Mouse (Mus musculus) hindbrain, embryonic 10.5 days (tissue): ENCODE results near the gene Fli1. TPM values are rescaled to one million over a fixed set of nuclear protein-coding genes. Genes with fewer than 3 reads are reported as not detected.

Experiments used
- DNase-seq: peaks from one replicate; pipeline ENCODE4 v3.0.0-alpha.2; 2017; ENCODE audit warnings: low spot score
- H3K27ac ChIP-seq: fragments of 300-500 bp; sonication (generic); 2 replicates; pipeline ENCODE4 v1.5.1; 2016; ENCODE audit warnings: mild to moderate bottlenecking, moderate library complexity
- H3K27me3 ChIP-seq: fragments of 300-500 bp; sonication (generic); 2 replicates; pipeline ENCODE4 v1.6.1; 2016; ENCODE audit warnings: mild to moderate bottlenecking; ENCODE audit not compliant: poor library complexity, insufficient read depth, severe bottlenecking
- H3K36me3 ChIP-seq: fragments of 300-500 bp; sonication (generic); 2 replicates; pipeline ENCODE4 v1.6.1; 2016; ENCODE audit warnings: mild to moderate bottlenecking, moderate library complexity
- H3K4me1 ChIP-seq: fragments of 300-500 bp; sonication (generic); replicated peaks from 2 replicates; pipeline ENCODE4 v1.6.1; 2016; ENCODE audit warnings: mild to moderate bottlenecking
- H3K4me3 ChIP-seq: fragments of 300-500 bp; sonication (generic); 2 replicates; pipeline ENCODE4 v1.5.1; 2016; ENCODE audit warnings: mild to moderate bottlenecking, moderate library complexity
- H3K9me3 ChIP-seq: fragments of 300-500 bp; sonication (generic); 2 replicates; pipeline ENCODE4 v1.6.1; 2016; ENCODE audit warnings: mild to moderate bottlenecking, moderate library complexity
- WGBS: fragments of 180-500 bp; shearing (Covaris S2); methylation state at CpG from one replicate; pipeline ENCODE4 v1.1.7; 2016; 5-methylcytosine and 5-hydroxymethylcytosine counted together
- polyA plus RNA-seq: library from polyadenylated mRNA; unstranded; fragments of >200 nt; fragmentation: Nextera tagmentation; extraction: Ambion mirVana; gene quantifications from 2 replicates; pipeline ENCODE4 v1.2.1, GENCODE M21; 2016

Gene Fli1
- polyA plus RNA-seq, 1 experiment from 2014 or later: 23.1 TPM

DNA sequence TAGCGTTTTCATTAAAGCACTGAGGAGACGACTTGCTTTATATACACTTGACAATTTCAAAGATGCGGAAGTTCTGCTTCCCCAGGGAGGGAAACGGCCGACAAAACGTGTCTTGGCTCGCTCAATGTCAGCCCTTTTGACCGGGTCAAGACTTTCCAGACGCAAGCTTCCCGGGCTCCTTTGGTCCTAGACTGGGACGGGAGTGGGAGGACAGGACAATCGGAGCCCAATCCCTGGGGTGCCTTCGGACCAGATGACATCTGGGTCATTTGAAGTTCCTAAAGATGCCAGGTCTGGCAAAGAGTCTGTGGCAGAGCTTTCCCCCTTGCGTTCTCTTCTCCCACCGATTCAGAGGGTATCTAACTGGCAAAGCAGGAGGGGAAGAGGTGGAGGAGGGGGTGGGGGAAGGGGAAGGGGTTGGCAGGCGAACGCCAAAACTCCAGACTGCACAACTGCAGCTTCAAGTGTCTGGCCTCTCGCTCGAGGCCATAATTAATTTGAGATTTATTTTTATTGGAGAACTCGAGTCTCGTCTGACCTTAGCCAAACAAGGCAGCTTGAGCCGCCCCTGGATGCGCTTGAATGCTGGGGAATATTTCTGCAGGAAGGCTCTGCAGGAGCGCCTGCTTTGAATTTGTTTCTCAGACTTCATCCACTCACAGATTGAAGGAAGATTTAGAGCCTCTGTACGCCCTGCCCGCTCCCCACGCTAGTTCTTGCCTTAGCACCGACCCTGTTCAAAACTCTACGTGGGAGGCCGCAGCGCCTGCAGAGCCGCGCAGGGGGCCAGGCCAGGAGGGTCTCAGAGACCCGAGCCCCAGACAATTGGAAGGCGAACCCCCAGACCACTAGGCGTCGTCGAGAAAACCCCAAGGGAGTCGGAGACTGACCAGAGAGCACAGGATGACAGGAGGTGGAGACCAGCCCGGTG is 2.3 kb upstream of the Fli1 start:
- Histone ChIP-seq H3K27ac (peak overlapping the region; percentile 73), H3K4me3 (peak overlapping the region; percentile 38), H3K4me1 (peaks cover 96% of the 10 kb centered on the region), H3K9me3 (no peaks in the 10 kb centered on the region), H3K36me3 (no peaks in the 10 kb centered on the region), H3K27me3 (peaks cover 100% of the 10 kb centered on the region)
- WGBS: under 1% methylated on average over 40 of the region's 40 CpGs
- DNase-seq: peak; percentile 48

DNA sequence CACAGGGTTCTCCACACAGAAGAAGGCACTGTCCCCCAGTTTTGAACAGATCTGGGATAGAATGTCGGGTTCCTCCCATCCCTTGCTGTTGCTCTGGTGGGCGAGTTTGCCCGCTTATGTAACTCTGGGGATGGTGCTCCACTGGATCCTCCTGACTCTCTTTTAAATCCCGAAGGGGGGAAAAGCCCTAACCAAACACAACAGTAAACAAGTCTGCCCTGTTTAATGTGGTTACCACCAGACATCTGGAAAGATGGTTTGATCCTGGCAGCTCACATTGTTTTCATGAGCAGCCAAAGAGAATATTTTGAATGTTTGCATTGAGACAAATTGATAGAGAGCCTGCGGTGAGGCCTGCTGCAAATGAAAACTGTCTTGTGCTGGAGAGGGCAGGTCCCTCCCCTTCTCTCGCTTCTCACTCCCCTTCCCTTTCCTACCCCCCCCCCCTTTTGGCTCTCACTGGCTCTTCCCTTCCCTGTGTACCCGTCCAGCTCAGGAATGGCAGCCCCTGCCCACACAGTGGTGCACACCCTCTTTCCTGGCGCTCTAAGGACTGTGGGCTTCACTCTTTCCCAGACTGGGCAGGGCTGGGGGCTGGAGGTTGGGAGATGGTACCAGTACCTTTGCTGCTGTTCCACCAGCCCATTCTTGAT is 1.4 kb upstream of the Fli1 start:
- Histone ChIP-seq H3K9me3 (no peaks in the 10 kb centered on the region), H3K4me3 (peak overlapping the region; percentile 76; the same call in 1 of the 2 replicates), H3K4me1 (peaks cover 92% of the 10 kb centered on the region), H3K27me3 (peaks cover 100% of the 10 kb centered on the region), H3K27ac (peak overlapping the region; percentile 64; the same call in 1 of the 2 replicates), H3K36me3 (no peaks in the 10 kb centered on the region)
- peak; percentile 41 for DNase-seq
- 2% methylated on average over 8 of the region's 8 CpGs for WGBS

DNA sequence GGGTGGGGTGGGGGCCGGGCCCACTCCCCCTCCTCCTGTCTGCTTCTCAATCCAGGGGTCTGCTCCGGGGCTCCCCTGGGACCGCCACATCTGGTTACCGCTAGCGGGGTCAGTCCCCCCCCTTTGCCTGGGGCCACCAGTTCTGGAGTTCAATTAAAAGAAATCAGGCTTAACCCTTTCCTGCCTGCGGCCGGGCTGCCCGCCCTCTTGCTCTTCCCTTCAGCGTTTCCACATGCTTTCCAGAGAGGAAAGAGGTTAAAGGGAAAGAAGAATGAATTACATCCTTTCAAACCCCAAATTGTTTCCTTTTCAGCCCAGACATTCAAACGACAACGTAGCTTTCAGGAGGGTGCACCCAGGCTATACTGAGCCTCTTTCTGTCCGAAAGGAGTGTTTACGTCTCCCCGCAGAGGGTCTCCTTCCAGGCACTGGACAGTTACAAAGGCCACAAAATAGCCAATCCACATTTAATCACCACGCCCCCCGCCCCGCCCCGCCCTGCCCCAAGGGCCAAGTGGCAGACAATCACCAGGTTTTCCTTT is 450 bp upstream of the Fli1 start:
- Histone ChIP-seq H3K27me3 (peaks cover 100% of the 10 kb centered on the region), H3K4me3 (peak overlapping the region; percentile 76), H3K9me3 (no peaks in the 10 kb centered on the region), H3K36me3 (no peaks in the 10 kb centered on the region), H3K27ac (peak overlapping the region; percentile 90), H3K4me1 (peaks cover 83% of the 10 kb centered on the region)
- peak; percentile 85 for DNase-seq
- WGBS: under 1% methylated on average over 18 of the region's 18 CpGs

DNA sequence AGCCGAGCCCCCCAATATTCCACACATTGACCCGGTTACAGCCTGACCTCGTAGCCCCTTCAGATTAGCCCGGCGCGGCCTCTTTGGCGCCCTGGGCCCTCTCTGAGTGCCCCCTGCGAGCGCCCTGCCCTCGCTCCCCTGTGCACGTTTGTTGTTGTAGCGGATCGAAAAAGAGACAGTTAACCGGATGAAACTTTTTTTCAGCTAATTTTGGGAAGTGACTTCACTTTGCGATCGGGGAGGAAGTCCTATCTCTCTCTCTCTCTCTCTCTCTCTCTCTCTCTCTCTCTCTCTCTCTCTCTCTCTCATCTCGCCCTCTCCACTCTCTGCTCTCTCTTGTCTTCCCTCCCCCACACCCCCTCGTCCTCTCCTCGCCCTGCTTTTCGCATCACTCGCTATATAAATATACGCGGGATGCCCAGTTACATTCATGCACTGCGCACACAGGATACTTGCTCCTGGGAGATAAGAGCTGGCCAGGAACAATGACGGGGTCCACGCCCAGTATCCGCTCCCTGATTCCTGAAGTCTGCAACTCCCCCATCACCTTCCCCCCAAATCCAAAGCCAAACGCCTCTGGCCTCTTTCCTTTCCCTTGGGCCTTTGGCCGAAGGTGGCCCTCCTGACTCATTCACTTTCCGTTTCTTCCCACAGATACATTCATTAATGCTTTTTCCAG is 1.3 kb downstream of the Fli1 start:
- Histone ChIP-seq H3K9me3 (no peaks in the 10 kb centered on the region), H3K36me3 (no peaks in the 10 kb centered on the region), H3K4me3 (peak overlapping the region; percentile 76), H3K4me1 (peaks cover 68% of the 10 kb centered on the region), H3K27me3 (peaks cover 93% of the 10 kb centered on the region), H3K27ac (peak overlapping the region; percentile 90)
- peak; percentile 57 for DNase-seq
- WGBS: under 1% methylated on average over 30 of the region's 30 CpGs

DNA sequence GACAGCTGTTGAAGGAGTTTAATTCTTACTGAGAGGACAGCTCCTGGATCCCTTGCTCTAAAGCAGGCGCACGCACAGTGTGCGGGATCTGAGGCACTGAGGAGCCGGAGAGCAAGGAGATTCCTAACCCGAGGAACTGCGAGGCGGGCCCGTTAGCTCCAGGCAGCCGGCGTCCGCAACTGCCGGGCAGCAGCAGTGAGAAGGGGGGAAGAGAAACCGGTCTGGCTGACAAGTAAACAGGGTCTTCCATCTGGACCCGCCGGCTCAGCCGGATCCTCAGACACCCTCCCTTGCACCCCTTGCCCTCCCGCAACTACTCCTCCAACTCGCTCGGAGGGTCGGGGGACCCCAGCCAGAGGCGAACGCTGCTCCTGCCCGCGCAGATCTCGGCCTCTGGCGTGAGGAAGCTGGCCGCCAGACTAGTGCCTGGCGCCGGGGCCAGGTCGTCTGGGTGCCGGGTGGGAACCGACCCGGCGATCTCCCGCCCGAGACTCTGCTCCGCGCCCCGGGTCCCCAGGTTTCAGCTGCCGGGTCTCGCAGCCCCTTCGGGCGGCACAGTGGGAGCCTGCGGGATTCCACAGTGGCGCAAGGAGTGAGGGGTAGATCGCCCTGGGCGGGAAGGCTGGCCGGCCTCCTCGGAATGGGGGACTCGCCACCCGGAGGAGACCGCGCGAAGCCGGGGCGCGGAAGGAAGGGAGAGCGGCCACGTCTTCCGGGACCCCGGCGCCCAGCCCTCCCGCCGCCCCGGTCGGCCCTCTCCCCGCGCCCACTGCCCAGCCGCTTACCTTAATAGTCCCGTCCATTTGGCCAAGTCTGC is 2.0 kb downstream of the Fli1 start:
- Histone ChIP-seq H3K4me3 (peak overlapping the region; percentile 76), H3K36me3 (no peaks in the 10 kb centered on the region), H3K4me1 (peaks cover 60% of the 10 kb centered on the region), H3K9me3 (no peaks in the 10 kb centered on the region), H3K27ac (peak overlapping the region; percentile 90), H3K27me3 (peaks cover 86% of the 10 kb centered on the region)
- under 1% methylated on average over 70 of the region's 70 CpGs for WGBS
- DNase-seq: peak; percentile 71

DNA sequence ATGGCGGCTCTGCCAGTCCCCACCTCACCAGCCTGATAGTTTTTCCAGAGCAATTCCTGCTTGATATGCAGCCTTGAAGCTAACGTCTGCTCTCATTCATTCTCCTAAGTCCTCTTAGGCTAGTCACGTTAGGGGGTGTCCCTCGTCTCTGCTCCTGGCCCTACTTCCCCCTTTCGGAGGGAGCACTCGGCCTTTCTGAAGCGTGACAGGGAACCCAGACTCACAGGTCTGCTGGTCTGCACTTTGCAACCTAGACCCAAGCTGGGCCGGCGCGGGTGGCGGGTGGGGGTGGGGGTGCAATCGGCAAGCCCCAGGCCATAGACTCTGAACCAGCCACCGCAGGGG is 2.6 kb downstream of the Fli1 start:
- H3K4me1 ChIP-seq: peaks cover 55% of the 10 kb centered on the region
- no peaks in the 10 kb centered on the region for H3K36me3 ChIP-seq
- H3K9me3 ChIP-seq: no peaks in the 10 kb centered on the region
- peaks cover 80% of the 10 kb centered on the region for H3K27me3 ChIP-seq
- H3K27ac ChIP-seq: peak overlapping the region; percentile 90
- H3K4me3 ChIP-seq: peak overlapping the region; percentile 76
- no peak for DNase-seq
- WGBS: under 1% methylated on average over 13 of the region's 13 CpGs

DNA sequence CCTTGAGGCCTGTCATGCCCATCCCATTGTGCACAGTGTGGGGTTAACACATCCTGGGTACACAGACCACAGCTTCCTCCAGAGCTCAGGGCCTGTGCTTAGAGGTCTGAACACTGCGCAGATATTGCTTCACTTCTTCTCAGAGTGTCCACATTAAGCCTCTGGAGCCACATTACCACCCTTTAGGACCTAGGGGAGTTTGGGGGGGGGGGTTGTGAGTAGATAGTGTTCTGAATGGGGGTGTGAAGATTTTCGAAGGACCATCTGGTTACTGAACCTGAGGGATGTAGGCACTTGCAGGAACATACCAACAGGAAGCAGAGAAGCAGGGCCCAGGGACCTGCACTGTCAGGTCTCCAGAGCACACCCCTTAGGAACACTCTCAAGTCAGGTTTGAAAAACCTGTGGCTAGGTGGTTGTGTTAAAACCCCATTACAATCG is 3.3 kb downstream of the Fli1 start:
- whole genome bisulfite sequencing: 37% methylated on average over 3 of the region's 3 CpGs
- Histone ChIP-seq H3K9me3 (no peaks in the 10 kb centered on the region), H3K27ac (no peak overlapping the region), H3K27me3 (peaks cover 73% of the 10 kb centered on the region), H3K4me3 (peak overlapping the region; percentile 76), H3K4me1 (peaks cover 48% of the 10 kb centered on the region), H3K36me3 (no peaks in the 10 kb centered on the region)
- no peak for DNase-seq

DNA sequence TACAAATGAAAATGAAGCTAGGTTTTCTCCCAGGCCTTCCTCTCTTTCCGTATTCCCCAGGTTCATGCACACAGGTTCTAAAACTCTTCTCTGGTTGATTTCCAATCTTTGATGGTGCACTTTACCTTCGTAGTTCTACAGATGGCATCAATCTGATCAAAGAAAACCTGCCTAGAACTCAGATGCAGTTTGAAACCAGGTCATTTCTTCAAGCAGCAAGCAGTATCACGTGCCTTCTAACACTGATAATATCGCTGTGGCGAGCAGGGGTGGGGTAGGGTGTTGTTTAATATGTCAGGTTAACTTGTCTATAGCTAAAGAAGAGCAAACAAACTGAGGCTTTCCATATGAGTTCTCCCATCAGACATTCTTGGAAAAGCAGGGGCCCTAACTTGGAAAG is 4.5 kb downstream of the Fli1 start:
- Histone ChIP-seq H3K4me3 (no peak overlapping the region), H3K4me1 (peaks cover 36% of the 10 kb centered on the region), H3K27ac (no peak overlapping the region), H3K27me3 (peaks cover 61% of the 10 kb centered on the region), H3K9me3 (no peaks in the 10 kb centered on the region), H3K36me3 (no peaks in the 10 kb centered on the region)
- WGBS: 86% methylated on average over 5 of the region's 5 CpGs
- DNase-seq: no peak

DNA sequence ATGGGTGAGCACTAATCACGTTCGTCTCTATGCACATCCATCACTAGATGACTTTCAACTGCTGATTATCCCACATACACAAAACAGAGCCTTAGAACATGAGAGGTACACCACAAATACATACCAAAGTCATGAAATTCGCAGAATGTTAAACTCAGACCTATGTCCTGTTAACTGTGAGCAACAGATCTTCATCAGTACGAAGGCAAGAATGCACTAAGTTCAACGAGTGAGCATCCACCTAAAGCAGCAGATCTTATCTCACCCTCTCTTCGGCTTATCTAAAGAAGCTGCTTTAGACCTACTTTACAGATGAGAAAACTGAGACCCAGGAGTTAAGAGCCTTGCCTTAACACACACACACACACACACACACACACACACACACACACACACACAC is 5.0 kb downstream of the Fli1 start:
- H3K36me3 ChIP-seq: no peaks in the 10 kb centered on the region
- H3K4me3 ChIP-seq: no peak overlapping the region
- H3K27ac ChIP-seq: no peak overlapping the region
- peaks cover 57% of the 10 kb centered on the region for H3K27me3 ChIP-seq
- peaks cover 31% of the 10 kb centered on the region for H3K4me1 ChIP-seq
- no peak for DNase-seq
- WGBS: 88% methylated on average over 6 of the region's 6 CpGs
- no peaks in the 10 kb centered on the region for H3K9me3 ChIP-seq

DNA sequence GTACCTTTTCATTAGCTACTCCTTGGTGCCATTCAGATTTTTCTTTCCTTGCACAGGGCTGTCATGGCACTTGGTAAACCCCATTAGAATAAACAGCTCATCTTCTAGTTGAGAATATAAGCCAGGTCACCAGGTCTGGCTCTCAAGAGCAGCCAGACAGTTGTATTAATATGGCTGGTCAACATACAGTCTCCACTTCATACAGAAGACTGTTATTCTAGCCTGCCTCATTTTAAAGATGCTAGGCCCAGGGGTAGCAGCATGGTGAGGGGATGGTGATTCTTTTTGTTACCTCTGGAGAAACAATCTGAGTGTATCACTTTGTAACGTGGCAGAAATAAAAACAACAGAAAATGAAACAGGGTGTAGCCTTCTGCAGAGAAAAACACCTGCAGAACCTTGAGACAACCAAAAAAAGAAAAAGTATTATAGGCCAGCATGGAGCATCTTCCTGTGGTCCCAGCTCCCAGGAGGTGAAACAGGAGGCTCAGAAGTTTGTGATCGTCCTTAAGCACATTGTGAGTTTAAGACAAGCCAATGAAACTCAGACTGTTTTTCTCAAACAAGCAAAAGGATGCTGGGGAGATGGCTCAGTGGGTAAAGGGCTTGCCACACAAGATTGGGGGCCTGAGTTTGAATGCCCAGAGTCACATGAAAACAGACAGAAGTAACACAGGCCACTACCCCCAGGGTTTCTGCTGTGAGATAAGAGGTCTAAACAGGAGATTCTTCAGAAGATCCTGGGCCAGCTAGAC is 7.3 kb downstream of the Fli1 start:
- 62% methylated on average over 2 of the region's 2 CpGs for WGBS
- Histone ChIP-seq H3K27me3 (peaks cover 34% of the 10 kb centered on the region), H3K4me1 (peaks cover 10% of the 10 kb centered on the region), H3K27ac (no peak overlapping the region), H3K9me3 (no peaks in the 10 kb centered on the region), H3K4me3 (no peak overlapping the region), H3K36me3 (no peaks in the 10 kb centered on the region)
- no peak for DNase-seq

DNA sequence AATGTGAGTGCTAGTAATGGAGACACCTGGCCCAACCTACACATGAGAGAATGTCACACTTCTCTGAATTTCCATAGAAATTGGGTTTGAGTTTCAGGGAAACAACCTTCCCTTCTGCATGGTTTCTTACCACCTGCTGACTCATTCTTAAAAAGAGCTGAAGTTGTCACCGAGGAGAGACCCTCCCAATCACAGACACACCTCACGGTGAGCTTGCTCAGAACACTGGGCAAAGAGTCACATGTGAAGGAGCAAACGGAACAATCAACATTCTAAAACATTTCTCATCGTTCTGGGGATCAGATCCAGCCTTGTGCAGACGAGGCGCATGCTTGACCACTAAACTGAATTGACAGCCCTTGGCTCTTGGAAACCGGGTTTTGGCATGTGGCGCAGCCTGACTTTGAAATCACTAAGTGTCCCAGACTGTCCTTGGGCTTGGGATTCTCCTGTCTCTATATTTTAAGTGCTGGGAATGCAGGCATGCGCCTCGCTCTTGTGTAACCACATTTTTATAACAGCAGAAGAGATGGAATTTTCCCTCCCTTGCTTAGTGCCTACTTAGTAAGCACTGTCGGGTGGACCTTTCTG is 8.5 kb downstream of the Fli1 start:
- Histone ChIP-seq H3K27ac (no peak overlapping the region), H3K9me3 (no peaks in the 10 kb centered on the region), H3K36me3 (no peaks in the 10 kb centered on the region), H3K4me1 (peaks cover 5% of the 10 kb centered on the region; the same call in 1 of the 2 replicates), H3K27me3 (peaks cover 21% of the 10 kb centered on the region), H3K4me3 (no peak overlapping the region)
- 81% methylated on average over 11 of the region's 11 CpGs for WGBS
- DNase-seq: no peak
